Mouse (Mus musculus) megakaryocyte, embryonic 14.5 days (primary cell): ENCODE measurements around the gene Oxnad1.

Experiments
- FLI1 ChIP-seq: IDR thresholded peaks from 2 replicates; pipeline ENCODE4 v1.6.1; 2012; ENCODE audit warnings: low read length, inconsistent platforms, mixed read lengths
- GATA1 ChIP-seq: IDR thresholded peaks from 3 replicates; pipeline ENCODE4 v1.6.1; 2012; ENCODE audit warnings: mixed read lengths, low read length, inconsistent platforms, borderline replicate concordance

DNA sequence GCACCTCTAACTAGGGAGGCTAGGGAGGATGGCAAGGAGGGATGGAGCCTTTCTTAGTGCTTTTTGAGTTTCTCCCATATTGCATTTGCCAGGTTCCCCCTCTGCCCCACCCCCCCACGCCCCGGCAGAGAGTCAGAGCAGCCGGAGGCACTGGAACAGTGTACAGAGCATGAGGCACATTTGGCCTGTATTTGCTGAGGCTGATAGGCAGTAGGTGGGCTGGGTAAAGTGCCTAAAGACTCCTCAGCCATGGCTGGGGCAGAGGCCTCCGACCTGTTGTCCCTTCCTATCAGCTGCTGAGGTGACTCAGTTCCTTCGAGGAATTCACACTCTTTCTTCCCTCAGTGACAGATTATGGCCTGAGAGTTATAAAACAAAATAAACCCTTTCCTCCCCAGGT, 43.1 kb upstream of the Oxnad1 start:
- TF ChIP-seq GATA1: no peak
- no peak for TF ChIP-seq FLI1
